Mouse (Mus musculus) heart, postnatal 0 days (tissue): ENCODE measurements at regions not wholly inside any gene's neighbourhood (a gene's known extent, or its start where the extent isn't known, plus 50 kb on each side); places are given as distances from the start of the nearest gene placed in this dataset.

Experiments
- CTCF ChIP-seq: IDR thresholded peaks from 2 replicates; pipeline ENCODE4 v1.5.1; 2016; ENCODE audit warnings: antibody characterized with exemption, control low read depth, low read depth
- EP300 ChIP-seq: IDR thresholded peaks from 2 replicates; pipeline ENCODE4 v1.6.1; 2016; ENCODE audit warnings: antibody characterized with exemption, low read depth

DNA sequence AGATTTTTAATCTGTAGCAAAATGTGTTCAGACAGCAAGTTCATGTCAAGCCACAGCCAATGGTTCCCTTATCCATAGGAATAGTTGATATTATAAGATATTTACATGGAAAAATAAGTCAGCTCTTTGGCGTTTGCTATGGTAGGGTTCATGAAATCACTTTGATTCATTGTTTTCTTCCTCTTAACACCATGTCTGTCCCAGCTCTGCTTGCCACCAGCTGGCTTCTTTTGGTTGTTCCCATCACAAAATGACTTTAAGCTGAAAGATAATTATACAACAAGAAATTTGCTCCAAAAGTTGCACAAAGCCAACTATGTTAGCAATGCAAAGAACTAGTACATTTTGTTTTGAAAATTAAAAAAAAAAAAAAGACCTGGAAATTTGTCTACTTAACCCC is 99.9 kb upstream of the Tcf21 start:
- no peak for TF ChIP-seq CTCF
- TF ChIP-seq EP300 = no peak
